Mouse (Mus musculus) forebrain, embryonic 16.5 days (tissue): ENCODE data around the gene Mettl26. TPM values are rescaled to one million over a fixed set of nuclear protein-coding genes. Genes with fewer than 3 reads are reported as not detected.

Experiments
- ATAC-seq: fragments of 200-750 bp; cut with Nextera tagmentation; 2 replicates; pipeline ENCODE4 v1.8.0; 2017; ENCODE audit warnings: mild to moderate bottlenecking, moderate library complexity
- H3K27ac ChIP-seq: fragments of 300-500 bp; sonication (generic); 2 replicates; pipeline ENCODE4 v1.5.1; 2014; ENCODE audit warnings: low read length, control low read depth
- H3K27me3 ChIP-seq: fragments of 300-500 bp; sonication (generic); replicated peaks from 2 replicates; pipeline ENCODE4 v1.6.1; 2014; ENCODE audit warnings: low read length; ENCODE audit not compliant: control insufficient read depth, insufficient read depth
- H3K36me3 ChIP-seq: fragments of 300-500 bp; sonication (generic); 2 replicates; pipeline ENCODE4 v1.6.1; 2014; ENCODE audit not compliant: control insufficient read depth, insufficient read depth
- H3K4me1 ChIP-seq: fragments of 300-500 bp; sonication (generic); replicated peaks from 2 replicates; pipeline ENCODE4 v1.6.1; 2014; ENCODE audit warnings: low read length; ENCODE audit not compliant: control insufficient read depth, insufficient read depth
- H3K4me2 ChIP-seq: fragments of 300-500 bp; sonication (generic); 2 replicates; pipeline ENCODE4 v1.6.1; 2014; ENCODE audit warnings: mild to moderate bottlenecking, low read length, control low read depth
- H3K4me3 ChIP-seq: fragments of 300-500 bp; sonication (generic); replicated peaks from 2 replicates; pipeline ENCODE4 v1.5.1; 2014; ENCODE audit warnings: mild to moderate bottlenecking, low read length, control low read depth
- H3K9ac ChIP-seq: fragments of 300-500 bp; sonication (generic); replicated peaks from 2 replicates; pipeline ENCODE4 v1.6.1; 2014; ENCODE audit warnings: low read depth, low read length, control low read depth
- H3K9me3 ChIP-seq: fragments of 300-500 bp; sonication (generic); 2 replicates; pipeline ENCODE4 v1.6.1; 2016; ENCODE audit warnings: low read length; ENCODE audit not compliant: control insufficient read depth
- WGBS: fragments of 180-500 bp; shearing (Covaris S2); extraction: QIAGEN DNeasy Blood & Tissue Kit; methylation state at CpG from one replicate; pipeline ENCODE4 v1.1.7; 2014; 5-methylcytosine and 5-hydroxymethylcytosine counted together
- polyA plus RNA-seq: library from polyadenylated mRNA; unstranded; fragments of >200 nt; fragmentation: Nextera tagmentation; extraction: Ambion mirVana; gene quantifications from 2 replicates; pipeline ENCODE4 v1.2.1, GENCODE M21; 2015

The Mettl26 gene
- polyA plus RNA-seq, 1 experiment from 2014 or later: 59.7 TPM

DNA sequence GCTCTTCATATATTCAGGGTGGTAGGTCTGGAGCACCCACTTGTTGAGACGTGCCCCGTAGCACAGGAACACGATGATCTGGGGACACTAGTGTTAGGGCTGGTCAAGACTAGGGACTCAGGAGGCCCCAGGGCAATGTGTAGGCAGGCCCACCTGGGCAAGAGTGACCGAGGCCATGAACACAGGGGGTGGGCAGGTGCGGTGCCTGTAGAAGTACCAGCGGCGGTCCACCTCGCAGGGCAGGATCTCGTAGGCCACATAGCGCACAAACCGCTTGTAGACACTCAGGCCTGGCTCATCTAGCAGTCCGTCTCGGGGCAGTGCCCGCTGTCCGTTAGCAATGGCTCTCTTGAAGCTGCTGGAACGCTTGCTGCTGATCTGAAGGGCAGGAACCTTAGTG, 39.1 kb upstream of the Mettl26 start:
- no peaks in the 10 kb centered on the region for H3K27me3 ChIP-seq
- no peak overlapping the region for H3K4me2 ChIP-seq
- no peaks in the 10 kb centered on the region for H3K9me3 ChIP-seq
- WGBS: 91% methylated on average over 16 of the region's 16 CpGs
- H3K9ac ChIP-seq: no peak overlapping the region
- no peak overlapping the region for H3K27ac ChIP-seq
- H3K4me1 ChIP-seq: peaks cover 61% of the 10 kb centered on the region
- H3K36me3 ChIP-seq: peaks cover 23% of the 10 kb centered on the region
- no peak overlapping the region for H3K4me3 ChIP-seq
- ATAC-seq: no peak

DNA sequence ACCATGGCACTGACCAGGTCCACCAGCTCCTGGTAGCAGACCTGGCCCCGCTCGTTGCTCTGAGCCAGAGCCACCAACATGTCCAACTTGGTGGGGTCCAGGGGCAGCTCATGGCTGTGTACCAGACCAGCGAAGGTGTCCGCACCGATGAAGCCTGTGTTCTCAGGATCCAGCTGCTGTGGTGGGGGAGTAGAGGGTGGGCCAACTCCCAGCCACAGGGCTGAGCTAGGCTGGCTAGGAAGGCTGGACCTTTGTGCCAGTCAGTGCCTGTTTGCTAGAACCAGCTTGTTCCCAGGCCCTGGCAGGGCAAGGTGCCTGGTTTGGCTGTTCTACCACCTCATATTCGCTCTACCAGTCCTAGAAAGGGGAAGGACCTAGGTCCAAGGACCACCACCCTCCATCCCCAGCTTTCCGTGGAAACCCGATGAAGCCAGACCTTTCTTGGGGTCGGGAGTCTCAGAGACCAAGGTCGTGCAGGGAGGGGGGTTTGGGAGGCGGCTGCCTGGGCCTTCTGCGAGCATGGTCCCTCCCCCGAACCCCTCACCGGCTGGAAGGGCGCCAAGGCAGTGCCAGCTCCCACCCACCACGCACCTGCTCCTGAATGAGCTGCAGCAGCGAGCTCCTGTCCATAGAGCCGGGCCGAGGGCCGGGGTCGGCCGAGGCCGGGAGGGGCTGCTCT, 38.3 kb upstream of the Mettl26 start:
- peak overlapping the region; percentile 67 for H3K27ac ChIP-seq
- H3K36me3 ChIP-seq: peaks cover 22% of the 10 kb centered on the region
- no peaks in the 10 kb centered on the region for H3K27me3 ChIP-seq
- 21% methylated on average over 23 of the region's 23 CpGs for WGBS
- H3K4me1 ChIP-seq: peaks cover 54% of the 10 kb centered on the region
- H3K4me3 ChIP-seq: peak overlapping the region; percentile 54
- H3K9me3 ChIP-seq: no peaks in the 10 kb centered on the region
- H3K4me2 ChIP-seq: peak overlapping the region; percentile 54
- no peak for ATAC-seq
- peak overlapping the region; percentile 80 for H3K9ac ChIP-seq

DNA sequence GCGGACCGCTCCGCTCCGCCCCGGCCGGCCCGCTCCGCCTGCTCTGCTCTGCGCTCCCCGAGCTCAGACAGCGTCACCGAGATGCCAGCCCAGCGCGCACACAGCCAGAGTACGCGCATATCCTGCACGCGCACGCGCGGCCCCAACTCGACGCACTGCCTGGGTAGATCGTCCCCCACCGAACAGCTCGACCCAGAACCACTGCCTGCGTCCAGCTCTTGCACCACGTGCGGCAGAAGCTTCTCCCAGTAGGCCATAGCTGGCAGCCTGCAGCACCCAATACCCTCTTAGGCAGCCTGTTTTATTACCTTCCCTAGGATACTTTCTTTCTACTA, 37.8 kb upstream of the Mettl26 start, which contains the start of gene Rhbdl1:
Gene Rhbdl1 (minus strand): TSS at position 220 of the 335 bp plus-strand sequence.
- ATAC-seq: peak; percentile 43
- no peaks in the 10 kb centered on the region for H3K27me3 ChIP-seq
- H3K4me2 ChIP-seq: peak within 1 kb of the TSS; percentile 54
- H3K4me1 ChIP-seq: peaks cover 49% of the 10 kb centered on the region
- peak within 1 kb of the TSS; percentile 67 for H3K27ac ChIP-seq
- peak within 1 kb of the TSS; percentile 80 for H3K9ac ChIP-seq
- no peaks in the 10 kb centered on the region for H3K9me3 ChIP-seq
- H3K4me3 ChIP-seq: peak within 1 kb of the TSS; percentile 54
- peaks cover 26% of the 10 kb centered on the region for H3K36me3 ChIP-seq
- 0% methylated on average over 28 of the region's 29 CpGs for WGBS

DNA sequence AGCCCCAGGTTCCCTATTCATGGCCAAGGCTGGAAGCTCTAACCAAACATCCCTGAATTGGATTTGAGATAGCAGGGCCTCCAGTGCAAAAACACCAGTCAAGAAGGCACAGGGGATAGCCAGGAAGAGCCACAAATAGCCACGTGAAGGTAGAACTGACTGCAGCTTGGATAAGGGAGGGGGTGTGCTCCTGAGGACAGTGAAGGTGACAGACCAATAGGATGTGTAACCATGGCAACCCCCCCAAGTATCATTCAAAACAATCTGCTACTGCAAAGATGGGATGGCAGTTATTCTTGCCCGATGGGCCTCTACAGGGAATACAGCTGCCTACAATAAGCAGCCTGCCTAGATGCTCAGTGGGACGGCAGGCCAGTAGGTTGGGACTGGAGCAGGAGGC, 37.3 kb upstream of the Mettl26 start:
- 15% methylated on average over 3 of the region's 3 CpGs for WGBS
- no peaks in the 10 kb centered on the region for H3K27me3 ChIP-seq
- H3K9me3 ChIP-seq: no peaks in the 10 kb centered on the region
- H3K4me3 ChIP-seq: no peak overlapping the region
- 0 out of 2 replicates have a peak overlapping the region, but pooled peaks have one; percentile 30 for H3K9ac ChIP-seq
- ATAC-seq: no peak
- H3K27ac ChIP-seq: peak overlapping the region; percentile 67
- H3K4me2 ChIP-seq: peak overlapping the region; percentile 54
- peaks cover 47% of the 10 kb centered on the region for H3K4me1 ChIP-seq
- peaks cover 26% of the 10 kb centered on the region for H3K36me3 ChIP-seq

DNA sequence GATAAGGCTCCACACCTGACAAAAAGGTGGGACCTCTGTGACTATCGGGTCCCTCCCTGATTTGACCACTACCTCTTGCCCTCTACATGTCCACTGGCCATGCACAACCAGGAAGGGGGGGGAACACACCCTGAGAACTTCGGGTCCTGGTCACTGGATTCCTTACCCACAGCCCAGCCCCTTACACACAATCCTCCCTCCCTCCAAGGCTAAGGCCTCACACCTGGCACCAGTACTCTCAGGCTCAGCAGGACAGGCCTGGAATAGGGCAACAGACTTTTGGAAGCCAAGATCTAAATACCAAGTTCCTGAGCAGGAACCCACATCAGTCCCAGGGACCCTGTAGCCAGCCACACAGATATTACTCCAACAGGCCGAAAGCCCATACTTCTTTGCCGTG, 36.0 kb upstream of the Mettl26 start:
- Histone ChIP-seq H3K27me3 (no peaks in the 10 kb centered on the region), H3K4me3 (no peak overlapping the region), H3K4me1 (peaks cover 52% of the 10 kb centered on the region), H3K36me3 (peaks cover 26% of the 10 kb centered on the region), H3K4me2 (no peak overlapping the region), H3K9ac (no peak overlapping the region), H3K9me3 (no peaks in the 10 kb centered on the region), H3K27ac (no peak overlapping the region)
- WGBS: 89% methylated on average over 4 of the region's 4 CpGs
- ATAC-seq: no peak

DNA sequence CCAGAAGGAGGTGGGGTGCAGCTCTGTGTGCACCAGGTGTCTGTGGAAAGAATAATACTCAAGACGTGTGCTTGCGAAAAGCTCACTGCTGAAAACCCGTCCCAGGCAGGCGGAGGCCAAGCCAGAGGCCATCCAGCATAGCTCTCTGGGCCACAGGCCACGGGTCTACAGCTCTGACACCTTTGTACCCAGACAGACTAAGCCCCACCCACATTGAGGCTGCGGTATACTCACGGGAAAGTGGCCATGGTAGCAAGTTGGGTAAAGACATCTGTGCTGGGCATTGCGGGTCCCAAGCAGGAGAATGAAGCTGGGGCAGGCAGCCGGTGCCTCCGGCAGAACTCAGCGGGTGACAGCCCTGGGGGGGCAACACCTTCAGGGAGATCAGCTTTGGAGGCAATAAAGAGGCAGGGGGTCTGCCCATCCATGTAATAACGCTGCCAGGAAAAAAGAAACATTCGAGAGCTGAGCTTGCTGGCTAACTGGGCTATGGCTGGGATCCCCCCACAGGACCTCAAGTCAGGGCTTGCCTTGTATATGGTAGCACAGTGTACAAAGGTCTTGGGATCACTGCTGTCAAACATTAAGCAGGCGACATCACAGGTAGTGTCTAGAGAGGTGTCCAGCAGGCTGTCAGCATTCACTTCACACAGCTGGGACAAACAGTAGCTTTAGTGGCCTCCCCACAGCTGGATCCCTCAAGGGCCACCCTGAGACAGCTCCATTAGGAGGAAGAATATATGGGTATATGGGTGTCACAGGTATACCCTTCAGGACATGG, 35.2 kb upstream of the Mettl26 start:
- ATAC-seq: no peak
- H3K36me3 ChIP-seq: peaks cover 26% of the 10 kb centered on the region

DNA sequence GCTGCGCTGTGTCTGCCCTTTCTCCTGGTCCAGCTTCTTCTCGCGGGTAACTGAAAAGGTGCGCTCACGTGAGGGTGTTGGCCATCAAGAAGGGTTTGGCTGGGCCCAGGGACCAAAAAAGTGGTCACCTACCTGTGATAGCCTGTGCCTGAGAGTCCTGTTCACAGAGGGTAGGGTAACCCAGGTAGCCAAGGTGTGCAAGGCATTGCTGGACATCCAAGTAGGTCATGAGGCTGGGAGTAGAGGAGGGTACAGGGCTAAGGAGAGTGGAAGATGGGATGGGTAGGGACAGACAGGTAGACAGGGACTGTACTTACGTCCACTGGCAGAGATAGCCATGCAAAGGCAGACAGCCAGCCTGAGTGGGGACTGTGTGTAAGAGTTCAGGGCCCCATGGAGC, 34.4 kb upstream of the Mettl26 start:
- no peak overlapping the region for H3K9ac ChIP-seq
- 91% methylated on average over 6 of the region's 6 CpGs for WGBS
- no peak overlapping the region for H3K4me2 ChIP-seq
- H3K4me1 ChIP-seq: peaks cover 41% of the 10 kb centered on the region
- H3K27me3 ChIP-seq: no peaks in the 10 kb centered on the region
- no peak for ATAC-seq
- H3K9me3 ChIP-seq: no peaks in the 10 kb centered on the region
- no peak overlapping the region for H3K4me3 ChIP-seq
- H3K36me3 ChIP-seq: peaks cover 26% of the 10 kb centered on the region
- no peak overlapping the region for H3K27ac ChIP-seq

More for the DNA sequence above, 35.2 kb upstream of the Mettl26 start:
- H3K9me3 ChIP-seq: no peaks in the 10 kb centered on the region
- H3K4me3 ChIP-seq: no peak overlapping the region
- no peak overlapping the region for H3K9ac ChIP-seq
- H3K4me1 ChIP-seq: peaks cover 46% of the 10 kb centered on the region
- no peaks in the 10 kb centered on the region for H3K27me3 ChIP-seq
- no peak overlapping the region for H3K27ac ChIP-seq
- WGBS: 90% methylated on average over 14 of the region's 14 CpGs
- no peak overlapping the region for H3K4me2 ChIP-seq

DNA sequence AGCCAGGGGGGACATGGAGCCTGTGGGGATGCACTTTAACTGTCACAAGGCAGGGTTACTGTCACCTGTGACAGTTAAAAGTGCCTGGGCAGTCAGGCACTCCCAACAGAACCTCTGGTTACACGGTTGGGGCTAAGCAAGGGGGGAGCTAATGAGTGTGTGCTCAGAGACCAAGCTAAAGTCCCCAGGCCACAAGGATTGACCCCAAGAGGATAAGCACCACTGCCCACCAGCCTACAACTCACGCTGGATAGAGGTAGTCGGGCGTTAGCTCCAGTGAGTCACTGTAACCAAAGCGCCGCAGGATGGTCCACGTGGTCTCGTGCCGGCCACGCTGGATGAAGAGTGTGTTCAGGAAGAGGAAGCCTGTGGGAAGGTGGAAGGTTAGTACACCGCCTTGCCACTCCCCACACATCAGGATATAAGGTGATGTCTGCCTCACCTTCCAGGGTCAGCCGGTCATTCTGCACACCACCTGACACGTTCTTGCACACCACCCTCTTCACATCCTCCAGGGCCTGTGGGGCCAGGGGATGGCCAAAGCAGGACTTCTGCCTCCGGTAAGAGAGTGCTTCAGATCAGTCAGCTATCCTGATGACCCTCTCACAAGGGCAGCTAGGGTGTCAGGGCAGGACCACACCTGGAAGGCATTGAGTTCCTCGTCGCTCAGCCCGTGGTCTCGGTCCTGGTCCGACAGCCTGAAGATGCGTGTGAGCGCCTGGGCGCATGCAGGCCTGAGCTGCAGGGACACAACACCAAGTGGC, 33.6 kb upstream of the Mettl26 start, which contains the start of gene Gm20683:
Gene Gm20683 (minus strand): TSS at position 647 of the 764 bp plus-strand sequence.
- Histone ChIP-seq H3K4me2 (no peak within 1 kb of the TSS), H3K9me3 (no peaks in the 10 kb centered on the region), H3K27me3 (no peaks in the 10 kb centered on the region), H3K36me3 (peaks cover 26% of the 10 kb centered on the region), H3K4me1 (peaks cover 34% of the 10 kb centered on the region), H3K9ac (no peak within 1 kb of the TSS), H3K4me3 (no peak within 1 kb of the TSS), H3K27ac (no peak within 1 kb of the TSS)
- 93% methylated on average over 22 of the region's 22 CpGs for WGBS
- no peak for ATAC-seq

DNA sequence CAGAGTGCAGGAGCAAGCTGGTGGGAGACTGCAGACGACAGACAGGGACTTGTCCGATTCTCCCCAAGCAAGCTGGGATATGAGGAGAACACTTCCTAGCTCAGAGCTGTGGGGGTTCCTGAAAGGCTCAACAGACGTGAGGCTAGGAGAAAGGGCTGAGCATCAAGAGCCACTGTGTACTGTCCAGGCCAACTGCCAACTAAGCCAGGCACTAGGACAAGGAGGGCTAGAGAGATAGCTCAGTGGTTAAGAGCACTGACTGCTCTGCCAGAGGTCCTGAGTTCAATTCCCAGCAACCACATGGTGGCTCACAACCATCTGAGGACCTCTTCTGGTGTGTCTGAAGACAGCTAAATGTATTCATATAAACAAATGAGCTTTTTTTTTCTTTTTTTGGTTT, 32.4 kb upstream of the Mettl26 start:
- ATAC-seq: no peak
- no peak overlapping the region for H3K27ac ChIP-seq
- H3K36me3 ChIP-seq: peaks cover 26% of the 10 kb centered on the region
- H3K4me2 ChIP-seq: no peak overlapping the region
- H3K4me1 ChIP-seq: peaks cover 25% of the 10 kb centered on the region
- H3K27me3 ChIP-seq: no peaks in the 10 kb centered on the region
- no peak overlapping the region for H3K4me3 ChIP-seq
- H3K9me3 ChIP-seq: no peaks in the 10 kb centered on the region
- WGBS: 78% methylated on average over 3 of the region's 3 CpGs
- H3K9ac ChIP-seq: no peak overlapping the region
